Mouse (Mus musculus) intestine, embryonic 14.5 days (tissue): ENCODE measurements at regions not wholly inside any gene's neighbourhood (a gene's known extent, or its start where the extent isn't known, plus 50 kb on each side); places are given as distances from the start of the nearest gene placed in this dataset.

Experiments
- ATAC-seq: fragments of 200-750 bp; cut with Nextera tagmentation; replicated peaks from 2 replicates; pipeline ENCODE4 v1.8.0; 2017; ENCODE audit warnings: low read depth, moderate number of reproducible peaks, moderate TSS enrichment, moderate library complexity; ENCODE audit not compliant: low FRiP score, low TSS enrichment
- DNase-seq: peaks from one replicate; pipeline ENCODE4 v3.0.0-alpha.2; 2018; ENCODE audit warnings: low spot score
- H3K27ac ChIP-seq: fragments of 300-500 bp; sonication (generic); 2 replicates; pipeline ENCODE4 v1.5.1; 2014; ENCODE audit warnings: low read depth, mild to moderate bottlenecking, control low read depth
- H3K27me3 ChIP-seq: fragments of 300-500 bp; sonication (generic); replicated peaks from 2 replicates; pipeline ENCODE4 v1.6.1; 2014; ENCODE audit warnings: low read length, control low read depth; ENCODE audit not compliant: control insufficient read depth, insufficient read depth
- H3K36me3 ChIP-seq: fragments of 300-500 bp; sonication (generic); 2 replicates; pipeline ENCODE4 v1.6.1; 2014; ENCODE audit warnings: low read length, control low read depth; ENCODE audit not compliant: control insufficient read depth, insufficient read depth
- H3K4me1 ChIP-seq: fragments of 300-500 bp; sonication (generic); replicated peaks from 2 replicates; pipeline ENCODE4 v1.6.1; 2014; ENCODE audit warnings: low read length, control low read depth, mixed read lengths; ENCODE audit not compliant: control insufficient read depth, insufficient read depth
- H3K4me2 ChIP-seq: fragments of 300-500 bp; sonication (generic); 2 replicates; pipeline ENCODE4 v1.6.1; 2014; ENCODE audit warnings: low read length
- H3K4me3 ChIP-seq: fragments of 300-500 bp; sonication (generic); 2 replicates; pipeline ENCODE4 v1.5.1; 2014; ENCODE audit warnings: low read depth, low read length, control low read depth, mixed read lengths
- H3K9ac ChIP-seq: fragments of 300-500 bp; sonication (generic); 2 replicates; pipeline ENCODE4 v1.6.1; 2014; ENCODE audit warnings: mild to moderate bottlenecking, low read length
- H3K9me3 ChIP-seq: fragments of 300-500 bp; sonication (generic); 2 replicates; pipeline ENCODE4 v1.6.1; 2016; ENCODE audit warnings: low read length, control low read depth; ENCODE audit not compliant: control insufficient read depth
- WGBS: fragments of 180-500 bp; shearing (Covaris S2); extraction: QIAGEN DNeasy Blood & Tissue Kit; methylation state at CpG from one replicate; pipeline ENCODE4 v1.1.7; 2014; 5-methylcytosine and 5-hydroxymethylcytosine counted together

DNA sequence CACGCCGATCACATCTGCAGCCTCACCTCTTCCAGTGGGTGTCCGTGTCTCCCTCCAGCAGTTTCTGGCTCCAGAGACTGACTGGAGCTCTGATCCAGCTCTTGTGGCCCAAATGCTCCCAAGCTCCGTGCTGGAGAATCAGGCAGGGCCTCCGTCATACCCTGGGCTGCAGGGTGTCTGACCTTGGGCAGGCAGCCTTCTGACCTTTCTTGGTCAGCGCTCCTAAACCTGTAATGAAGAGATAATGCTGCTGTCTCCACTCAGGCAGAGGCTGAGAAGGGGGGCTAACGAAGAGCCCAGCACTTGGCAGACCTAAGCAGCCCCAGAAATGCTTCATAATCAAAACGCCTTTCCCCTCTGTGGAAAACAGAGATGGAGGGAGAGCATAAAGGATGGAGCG lies 89.9 kb upstream of the Mef2a start:
- WGBS, result 49% methylated on average over 9 of the region's 9 CpGs
- no peak overlapping the region for H3K27ac ChIP-seq

DNA sequence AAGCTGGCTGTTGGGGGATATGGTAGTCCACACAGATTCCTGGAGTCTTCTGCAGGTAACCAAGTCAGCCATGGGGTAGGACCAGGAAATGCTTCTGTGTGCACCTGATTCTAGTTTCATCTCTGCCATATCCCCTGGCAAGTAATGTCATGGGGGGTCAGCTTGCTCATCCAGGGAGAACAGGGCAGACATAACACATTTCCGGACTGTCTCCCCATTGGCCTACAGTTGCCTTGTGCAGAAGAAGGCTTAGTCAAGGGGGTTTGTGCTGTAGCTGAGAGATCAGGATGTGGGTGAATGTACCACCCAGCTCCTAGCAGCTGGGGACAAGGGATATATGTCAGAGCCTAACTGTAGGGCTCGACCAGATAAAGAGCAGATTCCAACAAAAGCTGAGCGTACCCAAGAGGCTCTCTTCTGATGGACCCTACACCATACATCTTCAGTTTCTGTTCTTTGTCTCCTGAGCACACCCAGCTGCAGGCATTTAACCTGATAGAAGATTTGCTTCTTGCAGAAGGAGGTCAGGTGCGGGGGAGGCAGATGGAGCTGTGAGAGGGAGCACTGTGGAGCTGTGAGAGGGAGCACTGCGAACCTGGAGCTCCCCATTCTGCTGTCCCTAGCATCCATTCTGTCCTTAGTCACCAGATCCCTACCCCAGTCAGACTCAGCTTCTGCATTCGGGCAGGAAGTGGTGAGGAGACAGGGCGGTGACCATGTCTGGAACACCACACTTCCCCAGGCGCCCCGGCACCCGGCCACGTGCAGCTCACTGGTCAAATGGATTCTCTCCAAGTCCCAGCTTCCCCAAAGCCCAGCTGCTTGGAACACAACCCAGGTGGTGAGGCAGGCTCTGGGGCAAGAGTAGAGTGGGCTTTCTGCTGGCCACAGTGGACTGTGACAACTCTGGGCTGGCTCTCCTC lies 88.9 kb upstream of the Mef2a start:
- Histone ChIP-seq H3K9me3 (no peaks in the 10 kb centered on the region), H3K27ac (no peak overlapping the region), H3K4me1 (peaks cover 6% of the 10 kb centered on the region; the same call in 1 of the 2 replicates), H3K27me3 (no peaks in the 10 kb centered on the region), H3K4me3 (no peak overlapping the region), H3K36me3 (no peaks in the 10 kb centered on the region), H3K4me2 (no peak overlapping the region), H3K9ac (no peak overlapping the region)
- no peak for DNase-seq
- 68% methylated on average over 11 of the region's 11 CpGs for WGBS
- ATAC-seq, result no peak; the same call in 1 of the 2 replicates

More for the DNA sequence above, 89.9 kb upstream of the Mef2a start:
- DNase-seq (no peak), ATAC-seq (no peak)
- no peaks in the 10 kb centered on the region for H3K9me3 ChIP-seq
- no peaks in the 10 kb centered on the region for H3K27me3 ChIP-seq
- H3K4me3 ChIP-seq, result no peak overlapping the region
- H3K4me2 ChIP-seq, result no peak overlapping the region
- H3K9ac ChIP-seq, result no peak overlapping the region
- H3K36me3 ChIP-seq, result no peaks in the 10 kb centered on the region
- peaks cover 6% of the 10 kb centered on the region; the same call in 1 of the 2 replicates for H3K4me1 ChIP-seq

DNA sequence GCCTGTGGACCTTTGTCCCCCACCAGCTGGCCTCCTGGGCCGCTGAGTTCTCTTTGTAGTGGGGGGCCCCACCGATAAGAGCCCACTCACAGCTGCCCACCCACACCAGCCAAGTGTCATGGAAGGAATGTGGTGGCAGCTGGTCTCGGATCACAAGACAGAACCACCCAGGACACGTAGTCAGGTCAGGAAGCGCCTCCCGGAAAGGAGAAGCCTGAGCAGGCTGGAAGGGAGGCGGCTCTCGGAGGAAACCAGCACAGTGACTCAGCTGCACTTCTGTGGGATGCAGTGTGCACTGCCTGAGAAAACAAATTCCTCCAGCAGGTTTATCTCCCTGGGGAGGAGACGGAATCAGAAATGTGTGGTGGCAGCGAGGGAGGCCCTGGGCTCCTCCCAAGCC lies 87.2 kb upstream of the Mef2a start:
- no peak for ATAC-seq
- Histone ChIP-seq H3K9ac (no peak overlapping the region), H3K36me3 (no peaks in the 10 kb centered on the region), H3K9me3 (no peaks in the 10 kb centered on the region), H3K4me1 (peaks cover 6% of the 10 kb centered on the region; the same call in 1 of the 2 replicates), H3K4me2 (no peak overlapping the region), H3K27ac (no peak overlapping the region), H3K27me3 (no peaks in the 10 kb centered on the region), H3K4me3 (no peak overlapping the region)
- WGBS, result 72% methylated on average over 10 of the region's 10 CpGs
- no peak for DNase-seq

DNA sequence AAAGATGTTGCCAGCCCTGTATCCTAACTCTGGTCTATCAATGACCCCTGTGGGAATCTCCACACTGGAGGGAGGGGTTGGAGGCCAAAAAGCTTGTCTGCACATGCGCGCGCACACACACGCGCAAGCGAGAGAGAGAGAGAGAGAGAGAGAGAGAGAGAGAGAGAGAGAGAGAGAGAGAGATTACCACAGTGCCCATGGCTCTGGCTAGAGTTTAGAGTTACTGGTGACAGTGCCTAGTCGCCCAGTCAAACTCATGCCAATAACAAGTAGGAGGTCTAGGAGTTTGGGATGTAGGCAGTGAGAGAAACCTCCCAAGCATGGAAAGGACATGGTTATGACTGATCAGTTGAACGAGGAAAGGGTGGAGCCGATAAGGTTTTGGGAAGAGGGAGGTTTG lies 86.6 kb upstream of the Mef2a start:
- Histone ChIP-seq H3K4me1 (peaks cover 6% of the 10 kb centered on the region; the same call in 1 of the 2 replicates), H3K27ac (no peak overlapping the region), H3K27me3 (no peaks in the 10 kb centered on the region), H3K9ac (no peak overlapping the region), H3K4me3 (no peak overlapping the region), H3K9me3 (no peaks in the 10 kb centered on the region), H3K36me3 (no peaks in the 10 kb centered on the region), H3K4me2 (no peak overlapping the region)
- DNase-seq (no peak), ATAC-seq (no peak)
- WGBS, result 96% methylated on average over 9 of the region's 9 CpGs

DNA sequence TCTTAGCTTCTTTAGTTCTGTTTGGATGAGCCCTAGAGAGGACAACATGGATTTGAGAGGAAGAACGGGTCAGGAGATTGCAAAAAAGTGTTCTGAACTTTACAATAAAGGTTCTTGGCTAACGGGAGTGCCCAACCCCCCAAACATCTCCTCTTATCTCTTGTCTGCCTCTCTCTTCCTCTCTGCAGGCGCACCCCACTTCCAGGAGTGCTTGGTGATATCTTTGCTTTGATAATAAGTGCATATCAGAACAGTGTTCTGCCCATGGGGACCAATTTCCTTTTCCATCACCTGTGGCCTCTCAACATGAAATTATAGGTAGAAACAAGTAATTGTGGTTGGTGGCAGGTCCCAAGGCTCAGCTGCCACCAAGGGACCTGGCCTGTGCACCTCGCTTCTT lies 86.0 kb upstream of the Mef2a start:
- ATAC-seq, result no peak
- H3K36me3 ChIP-seq, result no peaks in the 10 kb centered on the region
- H3K4me1 ChIP-seq, result peaks cover 6% of the 10 kb centered on the region; the same call in 1 of the 2 replicates
- no peak overlapping the region for H3K9ac ChIP-seq
- H3K4me3 ChIP-seq, result no peak overlapping the region
- H3K27ac ChIP-seq, result no peak overlapping the region
- H3K9me3 ChIP-seq, result no peaks in the 10 kb centered on the region
- no peak overlapping the region for H3K4me2 ChIP-seq
- WGBS, result 71% methylated on average over 4 of the region's 4 CpGs
- DNase-seq, result no peak
- H3K27me3 ChIP-seq, result no peaks in the 10 kb centered on the region

DNA sequence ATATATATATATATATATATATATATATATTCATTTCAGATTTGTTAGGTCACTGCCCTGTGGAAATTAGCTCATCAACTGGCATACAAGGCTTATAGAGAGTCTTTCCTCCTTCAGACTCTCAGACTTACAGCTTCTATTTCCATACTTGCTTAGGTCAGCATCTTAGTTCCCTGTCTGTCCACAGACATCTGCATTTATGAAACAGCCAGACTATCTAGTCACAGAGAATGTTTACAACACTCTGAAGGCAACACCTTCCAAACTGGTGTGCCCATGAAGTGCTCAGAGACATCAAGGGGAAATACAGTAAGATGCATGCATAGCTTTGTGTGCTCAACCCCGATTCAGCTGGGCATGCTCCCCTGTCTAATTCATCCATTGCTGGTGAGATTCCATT lies 85.2 kb upstream of the Mef2a start:
- no peaks in the 10 kb centered on the region for H3K36me3 ChIP-seq
- no peak for ATAC-seq
- H3K4me2 ChIP-seq, result no peak overlapping the region
- H3K27ac ChIP-seq, result no peak overlapping the region
- no peak for DNase-seq
- no peaks in the 10 kb centered on the region for H3K27me3 ChIP-seq
- no peaks in the 10 kb centered on the region for H3K9me3 ChIP-seq
- 93% methylated on average over 1 of the region's 1 CpGs for WGBS
- no peak overlapping the region for H3K4me3 ChIP-seq
- peaks cover 6% of the 10 kb centered on the region; the same call in 1 of the 2 replicates for H3K4me1 ChIP-seq
- H3K9ac ChIP-seq, result no peak overlapping the region

DNA sequence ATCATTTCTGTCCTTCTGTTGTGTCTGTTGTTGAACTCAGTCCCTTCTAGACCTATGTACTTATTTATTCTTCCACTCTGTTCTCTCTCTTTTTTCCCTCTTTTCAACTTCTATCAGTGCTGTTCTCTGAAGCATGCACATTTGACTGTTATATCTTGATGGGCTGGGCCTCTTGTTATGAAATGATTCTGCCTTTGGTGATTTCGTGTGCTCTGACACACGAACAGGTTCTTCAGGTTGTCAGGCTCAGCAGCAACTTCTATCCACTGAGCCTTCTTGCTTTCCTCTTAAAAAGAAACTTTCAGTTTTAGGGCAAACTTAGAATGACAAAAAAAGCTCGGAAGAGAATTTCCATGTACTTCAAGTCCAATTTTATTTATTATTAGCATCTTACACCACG lies 83.4 kb upstream of the Mef2a start:
- H3K27ac ChIP-seq, result no peak overlapping the region
- H3K9me3 ChIP-seq, result no peaks in the 10 kb centered on the region
- H3K4me2 ChIP-seq, result no peak overlapping the region
- no peaks in the 10 kb centered on the region for H3K4me1 ChIP-seq
- no peaks in the 10 kb centered on the region for H3K36me3 ChIP-seq
- ATAC-seq (no peak), DNase-seq (no peak)
- 81% methylated on average over 4 of the region's 4 CpGs for WGBS
- no peak overlapping the region for H3K4me3 ChIP-seq
- no peaks in the 10 kb centered on the region for H3K27me3 ChIP-seq
- H3K9ac ChIP-seq, result no peak overlapping the region

DNA sequence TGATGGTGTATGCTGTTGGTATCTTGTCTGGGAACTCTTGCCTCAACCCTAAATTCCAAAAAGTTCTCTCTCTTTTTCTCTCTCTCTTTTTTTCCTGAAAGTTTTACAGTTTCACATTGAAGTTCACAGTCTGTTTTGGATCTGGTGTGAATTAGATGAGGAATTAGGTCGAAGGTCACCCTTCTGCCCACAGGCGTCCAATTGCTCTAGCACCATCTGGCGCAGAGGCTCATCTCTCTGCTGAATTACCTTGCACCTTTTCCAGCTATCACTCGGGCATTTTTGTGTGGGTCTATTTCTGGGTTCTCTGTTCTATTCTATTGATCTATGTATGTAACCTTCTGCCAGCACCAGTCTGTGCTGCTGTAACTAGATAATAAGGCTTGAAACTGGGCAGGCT lies 81.8 kb upstream of the Mef2a start:
- DNase-seq (no peak), ATAC-seq (no peak)
- no peaks in the 10 kb centered on the region for H3K4me1 ChIP-seq
- H3K27me3 ChIP-seq, result no peaks in the 10 kb centered on the region
- no peak overlapping the region for H3K4me3 ChIP-seq
- no peaks in the 10 kb centered on the region for H3K36me3 ChIP-seq
- 54% methylated on average over 4 of the region's 4 CpGs for WGBS
- no peak overlapping the region for H3K27ac ChIP-seq
- H3K9me3 ChIP-seq, result no peaks in the 10 kb centered on the region
- H3K9ac ChIP-seq, result no peak overlapping the region
- H3K4me2 ChIP-seq, result no peak overlapping the region
